Mouse (Mus musculus): ENCODE measurements around the gene Ctnna3. TPM values are rescaled to one million over a fixed set of nuclear protein-coding genes. Genes with fewer than 3 reads are reported as not detected.
A peak's percentile ranks its signal among the peaks of the same experiment; 100 is the strongest.
"Not testable (repeated sequence)": the region's sequence is repeated elsewhere in the genome, so short reads cannot be mapped to it uniquely, and the experiment has no call there.

Ctnna3 gene
- polyA plus RNA-seq, 1 experiment from 2014 or later = 0.03 TPM

DNA sequence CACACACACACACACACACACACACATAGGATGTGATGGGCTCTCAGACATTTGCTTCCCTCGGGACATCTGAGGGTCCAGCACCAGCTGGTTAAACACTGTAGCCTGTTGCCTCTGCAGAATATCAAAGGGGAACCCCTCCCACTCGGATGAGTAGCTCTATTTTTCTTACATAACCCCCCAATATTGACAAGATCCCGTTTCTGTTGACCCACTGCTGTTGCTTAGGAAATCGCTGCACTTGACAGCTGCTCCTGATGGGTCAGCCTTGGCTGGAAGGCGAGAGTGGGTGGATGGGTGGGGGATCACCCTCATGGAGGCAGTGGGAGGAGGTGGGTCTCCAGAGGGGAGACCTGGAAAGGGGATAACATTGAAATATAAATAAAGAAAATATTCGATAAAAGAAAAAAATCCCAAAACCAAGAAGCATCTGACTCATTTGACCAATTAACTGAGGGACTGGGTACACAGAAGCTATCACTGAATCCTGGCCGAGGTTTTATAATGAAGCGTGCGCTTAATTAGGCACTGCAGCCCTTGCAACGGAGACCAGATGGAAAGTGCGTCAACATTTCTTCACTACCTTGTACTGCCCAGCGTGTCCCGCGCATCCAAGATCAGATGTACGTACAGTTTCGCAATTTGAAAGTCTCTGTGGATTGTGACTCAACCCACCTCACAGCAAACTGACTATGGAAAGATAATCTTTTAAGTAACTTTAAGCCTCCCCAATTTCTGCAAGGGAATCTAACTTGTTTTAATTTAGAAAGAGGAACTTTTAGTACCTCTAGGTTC is 19.5 kb upstream of the Ctnna3 start:
- 48% methylated on average over 16 of the region's 16 CpGs for WGBS (ENCODE audit: insufficient replicate concordance)
- Histone ChIP-seq H3K9me3 (replicated peaks) (no peaks in the 10 kb centered on the region), H3K36me3 (replicated peaks) (no peaks in the 10 kb centered on the region), H3K4me3 (replicated peaks) (no peak overlapping the region), H3K27me3 (no peaks in the 10 kb centered on the region), H3K4me1 (replicated peaks) (peaks cover 23% of the 10 kb centered on the region; the same call in 1 of the 2 replicates), H3K9ac (no peak overlapping the region), H3K4me2 (peak overlapping the region; percentile 11), H3K27ac (replicated peaks) (no peak overlapping the region)
- ATAC-seq (ENCODE audit: insufficient read depth) = peak; percentile 54; the same call in 1 of the 2 replicates

GRCm38 (mm10) chr10:63411674-63412073 is 18.2 kb upstream of the Ctnna3 start:
- H3K27ac ChIP-seq (replicated peaks); H3K36me3 ChIP-seq (replicated peaks); H3K9me3 ChIP-seq (replicated peaks); H3K27me3 ChIP-seq; H3K9ac ChIP-seq; H3K4me3 ChIP-seq (replicated peaks); H3K4me2 ChIP-seq; ATAC-seq (ENCODE audit: insufficient read depth): not testable (repeated sequence)
- 49% methylated on average over 7 of the region's 7 CpGs for WGBS (ENCODE audit: insufficient replicate concordance)
- peaks cover 30% of the 10 kb centered on the region for H3K4me1 ChIP-seq (replicated peaks)

- Histone ChIP-seq H3K27me3 (no peaks in the 10 kb centered on the region), H3K36me3 (replicated peaks) (no peaks in the 10 kb centered on the region), H3K9ac (no peak overlapping the region), H3K4me3 (replicated peaks) (no peak overlapping the region), H3K4me2 (no peak overlapping the region), H3K9me3 (replicated peaks) (no peaks in the 10 kb centered on the region), H3K27ac (replicated peaks) (no peak overlapping the region), H3K4me1 (replicated peaks) (peaks cover 37% of the 10 kb centered on the region)
- no peak for ATAC-seq (ENCODE audit: insufficient read depth)
- 82% methylated on average over 17 of the region's 17 CpGs for WGBS (ENCODE audit: insufficient replicate concordance)
Measured at GRCm38 (mm10) chr10:63412756-63413155, 17.1 kb upstream of the Ctnna3 start.

DNA sequence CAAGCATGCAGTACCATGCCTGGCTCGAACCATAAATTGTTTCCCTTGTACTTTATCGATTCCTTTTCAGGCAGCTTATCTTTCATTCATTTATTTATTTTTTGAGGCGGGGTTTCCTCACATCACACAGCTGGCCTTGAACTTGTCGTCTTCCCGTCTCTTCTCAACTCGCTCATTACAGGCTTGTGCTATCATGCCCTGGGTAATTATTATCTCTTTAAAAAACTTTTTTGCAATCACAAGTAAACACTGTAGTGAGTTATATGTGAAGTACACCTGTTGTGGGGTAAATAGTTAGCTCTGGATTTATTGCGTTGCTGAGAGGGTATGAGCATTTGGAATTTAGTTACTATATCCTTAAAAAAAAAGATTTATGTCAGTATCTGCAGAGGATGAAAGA is 14.6 kb upstream of the Ctnna3 start:
- Histone ChIP-seq H3K4me1 (replicated peaks) (peaks cover 28% of the 10 kb centered on the region), H3K4me2 (0 out of 2 replicates have a peak overlapping the region, but pooled peaks have one; percentile 16), H3K27me3 (no peaks in the 10 kb centered on the region), H3K9me3 (replicated peaks) (no peaks in the 10 kb centered on the region), H3K9ac (no peak overlapping the region), H3K4me3 (replicated peaks) (no peak overlapping the region), H3K27ac (replicated peaks) (no peak overlapping the region), H3K36me3 (replicated peaks) (no peaks in the 10 kb centered on the region)
- ATAC-seq (ENCODE audit: insufficient read depth) = no peak
- WGBS (ENCODE audit: insufficient replicate concordance) = 45% methylated on average over 7 of the region's 7 CpGs

DNA sequence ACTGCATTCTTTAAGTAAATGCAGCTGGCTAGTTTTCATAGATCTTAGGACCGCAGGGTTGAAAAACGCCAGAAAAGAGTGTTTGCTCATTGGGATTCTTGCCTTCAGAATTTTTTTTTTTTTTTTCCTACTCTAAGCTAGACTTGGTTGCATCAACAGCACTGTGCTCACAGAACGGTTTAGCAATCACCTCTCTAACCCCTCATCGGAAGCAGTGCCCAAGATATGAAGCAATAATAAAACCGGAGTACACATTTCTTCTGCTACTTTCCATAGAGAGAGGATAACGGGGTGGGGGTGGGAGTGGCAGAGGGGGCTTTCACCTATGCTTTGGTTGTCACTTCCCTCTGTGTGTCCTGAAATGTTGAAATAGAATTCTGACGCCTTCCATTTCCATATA is 14.0 kb upstream of the Ctnna3 start:
- Histone ChIP-seq H3K4me1 (replicated peaks) (peaks cover 28% of the 10 kb centered on the region), H3K4me3 (replicated peaks) (no peak overlapping the region), H3K27ac (replicated peaks) (no peak overlapping the region), H3K9me3 (replicated peaks) (no peaks in the 10 kb centered on the region), H3K9ac (no peak overlapping the region), H3K4me2 (peak overlapping the region; percentile 23), H3K27me3 (no peaks in the 10 kb centered on the region), H3K36me3 (replicated peaks) (no peaks in the 10 kb centered on the region)
- WGBS (ENCODE audit: insufficient replicate concordance) = 38% methylated on average over 7 of the region's 7 CpGs
- no peak for ATAC-seq (ENCODE audit: insufficient read depth)

GRCm38 (mm10) chr10:63417061-63417460 is 12.8 kb upstream of the Ctnna3 start:
- no peak for ATAC-seq (ENCODE audit: insufficient read depth)
- H3K4me1 ChIP-seq (replicated peaks) = peaks cover 24% of the 10 kb centered on the region
- H3K27me3 ChIP-seq = no peaks in the 10 kb centered on the region
- H3K9me3 ChIP-seq (replicated peaks) = no peaks in the 10 kb centered on the region
- no peaks in the 10 kb centered on the region for H3K36me3 ChIP-seq (replicated peaks)
- no peak overlapping the region for H3K4me2 ChIP-seq
- WGBS (ENCODE audit: insufficient replicate concordance) = 33% methylated on average over 5 of the region's 5 CpGs
- no peak overlapping the region for H3K9ac ChIP-seq
- H3K27ac ChIP-seq (replicated peaks) = no peak overlapping the region
- no peak overlapping the region for H3K4me3 ChIP-seq (replicated peaks)

DNA sequence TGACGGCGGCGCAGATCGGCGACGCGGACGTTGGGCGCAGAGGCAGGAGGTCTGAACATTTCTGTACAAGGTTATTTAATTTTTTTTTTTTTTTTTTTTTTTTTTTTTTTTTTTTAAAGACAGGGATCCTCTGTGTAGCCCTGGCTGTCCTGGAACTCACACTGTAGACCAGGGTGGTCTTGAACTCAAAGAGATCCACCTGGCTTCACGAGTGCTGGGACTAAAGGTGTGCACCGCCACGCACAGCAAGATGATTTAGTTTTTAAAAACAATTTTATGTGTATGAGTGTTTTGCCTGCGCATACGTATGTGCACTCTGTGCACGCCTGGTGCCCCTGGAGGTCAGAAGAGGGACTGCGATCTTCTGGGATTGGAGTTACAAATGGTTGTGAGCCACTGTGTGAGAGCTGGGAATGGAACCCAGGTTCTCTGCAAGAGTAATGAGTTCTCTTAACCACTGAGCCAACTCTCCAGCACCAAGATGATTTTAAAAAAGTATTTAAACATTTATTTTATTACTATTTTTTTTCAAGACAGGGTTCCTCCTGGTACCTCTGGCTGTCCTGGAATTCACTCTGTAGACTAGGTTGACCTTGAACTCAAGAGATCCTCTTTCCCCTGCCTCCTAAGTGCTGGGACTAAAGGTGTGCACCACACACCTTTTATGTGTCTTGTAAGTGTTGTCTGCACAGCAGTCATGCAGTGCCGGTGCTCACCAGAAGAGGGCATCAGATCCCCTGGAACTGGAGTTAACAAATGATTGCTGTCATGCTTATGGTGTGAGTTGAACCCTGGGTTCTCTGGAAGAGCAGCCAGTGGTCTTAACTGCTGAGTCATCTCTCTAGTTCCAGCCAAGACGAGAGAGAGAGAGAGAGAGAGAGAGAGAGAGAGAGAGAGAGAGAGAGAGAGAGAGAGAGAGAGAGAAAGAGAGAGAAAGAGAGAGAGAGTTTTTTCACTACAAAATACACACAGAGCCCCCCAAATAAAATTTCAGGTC is 7.9 kb upstream of the Ctnna3 start, which contains the start of gene Gm7075:
Gene Gm7075, minus strand, starts transcription at position 51 of the 997 bp plus-strand sequence.
- no peaks in the 10 kb centered on the region for H3K9me3 ChIP-seq (replicated peaks)
- H3K27ac ChIP-seq (replicated peaks) = no peak within 1 kb of the TSS
- no peak for ATAC-seq (ENCODE audit: insufficient read depth)
- H3K27me3 ChIP-seq = no peaks in the 10 kb centered on the region
- no peak within 1 kb of the TSS for H3K4me2 ChIP-seq
- no peak within 1 kb of the TSS for H3K4me3 ChIP-seq (replicated peaks)
- peaks cover 24% of the 10 kb centered on the region for H3K4me1 ChIP-seq (replicated peaks)
- H3K36me3 ChIP-seq (replicated peaks) = no peaks in the 10 kb centered on the region
- H3K9ac ChIP-seq = no peak within 1 kb of the TSS
- WGBS (ENCODE audit: insufficient replicate concordance) = 77% methylated on average over 18 of the region's 18 CpGs

GRCm38 (mm10) chr10:63422736-63422992 is 7.2 kb upstream of the Ctnna3 start:
- Histone ChIP-seq H3K4me2 (no peak overlapping the region), H3K9me3 (replicated peaks) (no peaks in the 10 kb centered on the region), H3K4me3 (replicated peaks) (no peak overlapping the region), H3K27me3 (no peaks in the 10 kb centered on the region), H3K36me3 (replicated peaks) (no peaks in the 10 kb centered on the region), H3K4me1 (replicated peaks) (peaks cover 20% of the 10 kb centered on the region), H3K9ac (no peak overlapping the region), H3K27ac (replicated peaks) (0 out of 2 replicates have a peak overlapping the region, but pooled peaks have one; percentile 68)
- WGBS (ENCODE audit: insufficient replicate concordance) = 72% methylated on average over 5 of the region's 5 CpGs
- ATAC-seq (ENCODE audit: insufficient read depth) = no peak

GRCm38 (mm10) chr10:63423591-63424474 is 6.1 kb upstream of the Ctnna3 start:
- no peak overlapping the region for H3K4me3 ChIP-seq (replicated peaks)
- peak overlapping the region; percentile 39 for H3K4me2 ChIP-seq
- WGBS (ENCODE audit: insufficient replicate concordance) = 41% methylated on average over 9 of the region's 9 CpGs
- no peaks in the 10 kb centered on the region for H3K9me3 ChIP-seq (replicated peaks)
- H3K27me3 ChIP-seq = no peaks in the 10 kb centered on the region
- ATAC-seq (ENCODE audit: insufficient read depth) = peak; percentile 90
- H3K9ac ChIP-seq = no peak overlapping the region
- H3K4me1 ChIP-seq (replicated peaks) = peaks cover 28% of the 10 kb centered on the region
- H3K36me3 ChIP-seq (replicated peaks) = no peaks in the 10 kb centered on the region
- H3K27ac ChIP-seq (replicated peaks) = peak overlapping the region; percentile 68

GRCm38 (mm10) chr10:63424475-63424814 is 5.5 kb upstream of the Ctnna3 start:
- H3K27ac ChIP-seq (replicated peaks) = peak overlapping the region; percentile 68; the same call in 1 of the 2 replicates
- no peak overlapping the region for H3K4me3 ChIP-seq (replicated peaks)
- no peak overlapping the region for H3K9ac ChIP-seq
- H3K4me1 ChIP-seq (replicated peaks) = peaks cover 32% of the 10 kb centered on the region
- H3K9me3 ChIP-seq (replicated peaks) = no peaks in the 10 kb centered on the region
- H3K4me2 ChIP-seq = no peak overlapping the region
- no peaks in the 10 kb centered on the region for H3K27me3 ChIP-seq
- H3K36me3 ChIP-seq (replicated peaks) = no peaks in the 10 kb centered on the region
- ATAC-seq (ENCODE audit: insufficient read depth) = no peak

Measured in liver, embryonic 15.5 days (tissue).